Mouse (Mus musculus): ENCODE data around the gene Cdhr4.

DNA sequence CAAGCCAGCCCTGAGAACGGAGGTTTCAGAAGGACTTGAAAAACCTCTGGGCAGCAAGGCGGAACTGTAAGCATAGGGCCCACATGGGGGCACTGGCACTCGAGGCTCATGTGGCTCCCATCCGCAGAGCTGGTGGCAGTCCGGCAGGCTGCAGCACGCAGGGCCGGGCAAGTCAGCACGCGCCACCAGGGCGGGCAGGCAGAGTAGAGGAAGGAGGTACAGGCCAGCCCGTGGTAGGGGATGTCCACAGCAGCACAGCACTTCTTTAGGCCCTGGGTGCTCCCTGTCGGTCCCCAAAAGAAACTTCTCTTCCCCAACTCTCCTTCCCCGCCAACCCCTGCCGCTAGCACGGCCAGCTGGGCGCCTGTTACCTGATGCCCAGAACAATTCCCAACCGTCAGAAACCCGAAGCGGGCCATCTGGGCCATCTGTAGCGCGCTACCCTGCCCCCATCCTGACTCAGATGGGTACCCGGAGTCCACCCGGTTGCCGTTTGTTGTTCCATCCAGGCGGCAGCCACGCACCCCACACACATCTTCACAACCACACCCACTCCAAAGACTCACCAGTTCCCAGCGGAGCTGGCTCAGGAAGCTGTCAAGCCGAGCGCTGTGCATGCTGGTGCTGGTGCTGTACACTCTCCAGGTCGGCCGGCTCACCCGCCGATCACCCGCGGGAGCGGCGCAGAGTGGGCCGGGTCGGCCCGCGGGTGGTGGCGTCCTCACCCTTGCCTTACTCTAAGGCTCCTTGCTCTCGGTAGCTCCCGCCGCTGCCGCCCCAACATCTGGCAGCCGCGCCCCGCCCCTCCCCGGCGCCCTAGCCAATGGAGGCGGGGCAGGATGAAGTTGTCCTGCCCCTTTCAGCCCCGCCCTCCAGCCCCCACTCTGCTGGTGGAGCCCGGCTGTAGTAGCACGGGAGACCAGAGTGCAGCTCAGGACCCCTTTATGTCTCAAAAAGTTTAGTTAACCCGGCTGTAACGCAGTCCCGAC lies 6.9 kb upstream of the Cdhr4 start, which contains the start of gene Inka1:
- TF ChIP-seq CTCF (IDR thresholded peaks at IDR 0.05; ENCODE audit: low read depth), result peak; percentile 51
- no peak for TF ChIP-seq EP300 (IDR thresholded peaks at IDR 0.05; ENCODE audit: low read depth)
